Mouse (Mus musculus) heart, embryonic 15.5 days (tissue): Measurements from ENCODE around the gene Pigh. TPM values are rescaled to one million over a fixed set of nuclear protein-coding genes. Genes with fewer than 3 reads are reported as not detected.

Experiments used
- ATAC-seq: fragments of 200-750 bp; cut with Nextera tagmentation; replicated peaks from 2 replicates; pipeline ENCODE4 v1.8.0; 2017; ENCODE audit warnings: low read depth, moderate TSS enrichment; ENCODE audit not compliant: insufficient number of reproducible peaks, insufficient read depth, low FRiP score
- H3K27ac ChIP-seq: fragments of 300-500 bp; sonication (generic); 2 replicates; pipeline ENCODE4 v1.5.1; 2015; ENCODE audit warnings: mild to moderate bottlenecking, inconsistent platforms
- H3K27me3 ChIP-seq: fragments of 300-500 bp; sonication (generic); 2 replicates; pipeline ENCODE4 v1.6.1; 2015; ENCODE audit warnings: inconsistent platforms
- H3K36me3 ChIP-seq: fragments of 300-500 bp; sonication (generic); 2 replicates; pipeline ENCODE4 v1.6.1; 2015; ENCODE audit warnings: mild to moderate bottlenecking, inconsistent platforms
- H3K4me1 ChIP-seq: fragments of 300-500 bp; sonication (generic); replicated peaks from 2 replicates; pipeline ENCODE4 v1.6.1; 2015; ENCODE audit warnings: inconsistent platforms
- H3K4me2 ChIP-seq: fragments of 300-500 bp; sonication (generic); 2 replicates; pipeline ENCODE4 v1.6.1; 2015; ENCODE audit warnings: inconsistent platforms, mild to moderate bottlenecking, moderate library complexity
- H3K4me3 ChIP-seq: fragments of 300-500 bp; sonication (generic); 2 replicates; pipeline ENCODE4 v1.5.1; 2015; ENCODE audit warnings: mild to moderate bottlenecking, inconsistent platforms
- H3K9ac ChIP-seq: fragments of 300-500 bp; sonication (generic); 2 replicates; pipeline ENCODE4 v1.6.1; 2015; ENCODE audit warnings: mild to moderate bottlenecking, inconsistent platforms
- H3K9me3 ChIP-seq: fragments of 300-500 bp; sonication (generic); replicated peaks from 2 replicates; pipeline ENCODE4 v1.6.1; 2016; ENCODE audit warnings: inconsistent platforms
- WGBS: fragments of 180-500 bp; shearing (Covaris S2); methylation state at CpG from one replicate; pipeline ENCODE4 v1.1.7; 2015; ENCODE audit warnings: mixed read lengths; 5-methylcytosine and 5-hydroxymethylcytosine counted together
- polyA plus RNA-seq: library from polyadenylated mRNA; unstranded; fragments of >200 nt; fragmentation: Nextera tagmentation; extraction: Ambion mirVana; gene quantifications from 2 replicates; pipeline ENCODE4 v1.2.1, GENCODE M21; 2015

The Pigh gene
- polyA plus RNA-seq, 1 experiment from 2014 or later = 12.1 TPM

GRCm38 (mm10) chr12:79066431-79066830 lies 23.0 kb downstream of the Pigh start:
- no peak overlapping the region for H3K4me2 ChIP-seq
- WGBS = 77% methylated on average over 9 of the region's 9 CpGs
- H3K4me3 ChIP-seq = no peak overlapping the region
- peaks cover 14% of the 10 kb centered on the region; the same call in 1 of the 2 replicates for H3K36me3 ChIP-seq
- H3K9me3 ChIP-seq = no peaks in the 10 kb centered on the region
- H3K27ac ChIP-seq = no peak overlapping the region
- H3K4me1 ChIP-seq = peaks cover under 1% of the 10 kb centered on the region; the same call in 1 of the 2 replicates
- ATAC-seq = no peak
- peaks cover 8% of the 10 kb centered on the region for H3K27me3 ChIP-seq
- no peak overlapping the region for H3K9ac ChIP-seq

DNA sequence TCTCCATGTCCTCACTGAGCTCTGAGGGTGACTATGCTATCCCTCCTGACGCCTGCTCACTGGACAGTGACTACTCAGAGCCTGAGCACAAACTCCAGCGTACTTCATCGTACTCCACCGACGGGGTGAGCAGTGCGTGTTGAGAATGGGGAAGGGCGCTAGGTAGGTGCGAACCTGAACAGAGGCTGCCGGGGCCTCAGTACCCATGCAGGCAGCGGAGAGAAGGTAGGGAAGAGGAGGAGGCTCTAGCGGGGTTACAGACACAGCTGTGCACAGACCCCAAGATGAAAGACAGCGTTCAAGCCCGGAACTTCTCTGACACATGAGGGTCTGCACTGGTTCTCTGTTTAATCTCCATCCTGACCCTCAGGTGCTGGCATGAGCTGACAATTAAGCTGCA lies 25.0 kb downstream of the Pigh start:
- Histone ChIP-seq H3K4me2 (no peak overlapping the region), H3K9me3 (no peaks in the 10 kb centered on the region), H3K4me1 (peaks cover 12% of the 10 kb centered on the region), H3K9ac (no peak overlapping the region), H3K27ac (no peak overlapping the region), H3K27me3 (peaks cover 8% of the 10 kb centered on the region), H3K36me3 (peaks cover 10% of the 10 kb centered on the region; the same call in 1 of the 2 replicates), H3K4me3 (no peak overlapping the region)
- no peak for ATAC-seq
- WGBS = 86% methylated on average over 13 of the region's 13 CpGs

GRCm38 (mm10) chr12:79060766-79061652 lies 28.4 kb downstream of the Pigh start:
- no peak overlapping the region for H3K27ac ChIP-seq
- ATAC-seq = no peak
- H3K9ac ChIP-seq = no peak overlapping the region

GRCm38 (mm10) chr12:79060134-79060533 lies 29.3 kb downstream of the Pigh start:
- no peak for ATAC-seq
- H3K27me3 ChIP-seq = no peaks in the 10 kb centered on the region; the same call in 1 of the 2 replicates
- H3K4me1 ChIP-seq = peaks cover 15% of the 10 kb centered on the region
- H3K9me3 ChIP-seq = no peaks in the 10 kb centered on the region
- H3K4me2 ChIP-seq = no peak overlapping the region
- no peak overlapping the region for H3K27ac ChIP-seq
- no peak overlapping the region for H3K9ac ChIP-seq
- WGBS = 86% methylated on average over 9 of the region's 9 CpGs
- H3K4me3 ChIP-seq = no peak overlapping the region
- no peaks in the 10 kb centered on the region for H3K36me3 ChIP-seq

More at GRCm38 (mm10) chr12:79060766-79061652, 28.4 kb downstream of the Pigh start:
- Histone ChIP-seq H3K4me1 (peaks cover 12% of the 10 kb centered on the region), H3K27me3 (no peaks in the 10 kb centered on the region; the same call in 1 of the 2 replicates), H3K36me3 (no peaks in the 10 kb centered on the region), H3K9me3 (no peaks in the 10 kb centered on the region), H3K4me3 (no peak overlapping the region), H3K4me2 (no peak overlapping the region)
- WGBS = 65% methylated on average over 7 of the region's 7 CpGs

GRCm38 (mm10) chr12:79059573-79059972 lies 29.9 kb downstream of the Pigh start:
- H3K27ac ChIP-seq = no peak overlapping the region
- WGBS = 74% methylated on average over 6 of the region's 6 CpGs
- H3K4me3 ChIP-seq = no peak overlapping the region
- H3K9me3 ChIP-seq = no peaks in the 10 kb centered on the region
- H3K4me1 ChIP-seq = peaks cover 20% of the 10 kb centered on the region
- H3K27me3 ChIP-seq = no peaks in the 10 kb centered on the region; the same call in 1 of the 2 replicates
- H3K36me3 ChIP-seq = no peaks in the 10 kb centered on the region
- ATAC-seq = no peak
- no peak overlapping the region for H3K4me2 ChIP-seq
- H3K9ac ChIP-seq = no peak overlapping the region

- WGBS = 54% methylated on average over 7 of the region's 7 CpGs
- peak overlapping the region; percentile 71 for H3K27ac ChIP-seq
Observed at GRCm38 (mm10) chr12:79055276-79055675, 34.2 kb downstream of the Pigh start.

GRCm38 (mm10) chr12:79052073-79052472 lies 37.4 kb downstream of the Pigh start:
- peaks cover 10% of the 10 kb centered on the region for H3K27me3 ChIP-seq
- no peak overlapping the region for H3K4me3 ChIP-seq
- ATAC-seq = no peak
- WGBS = 75% methylated on average over 2 of the region's 2 CpGs
- H3K4me2 ChIP-seq = no peak overlapping the region
- no peak overlapping the region for H3K27ac ChIP-seq
- no peak overlapping the region for H3K9ac ChIP-seq
- no peaks in the 10 kb centered on the region for H3K9me3 ChIP-seq
- H3K4me1 ChIP-seq = peaks cover 51% of the 10 kb centered on the region
- H3K36me3 ChIP-seq = no peaks in the 10 kb centered on the region

More at GRCm38 (mm10) chr12:79055276-79055675, 34.2 kb downstream of the Pigh start:
- Histone ChIP-seq H3K4me2 (peak overlapping the region; percentile 16; the same call in 1 of the 2 replicates), H3K36me3 (no peaks in the 10 kb centered on the region), H3K4me3 (no peak overlapping the region), H3K9ac (no peak overlapping the region), H3K9me3 (no peaks in the 10 kb centered on the region), H3K27me3 (peaks cover 1% of the 10 kb centered on the region; the same call in 1 of the 2 replicates), H3K4me1 (peaks cover 32% of the 10 kb centered on the region)
- peak; percentile 90 for ATAC-seq

DNA sequence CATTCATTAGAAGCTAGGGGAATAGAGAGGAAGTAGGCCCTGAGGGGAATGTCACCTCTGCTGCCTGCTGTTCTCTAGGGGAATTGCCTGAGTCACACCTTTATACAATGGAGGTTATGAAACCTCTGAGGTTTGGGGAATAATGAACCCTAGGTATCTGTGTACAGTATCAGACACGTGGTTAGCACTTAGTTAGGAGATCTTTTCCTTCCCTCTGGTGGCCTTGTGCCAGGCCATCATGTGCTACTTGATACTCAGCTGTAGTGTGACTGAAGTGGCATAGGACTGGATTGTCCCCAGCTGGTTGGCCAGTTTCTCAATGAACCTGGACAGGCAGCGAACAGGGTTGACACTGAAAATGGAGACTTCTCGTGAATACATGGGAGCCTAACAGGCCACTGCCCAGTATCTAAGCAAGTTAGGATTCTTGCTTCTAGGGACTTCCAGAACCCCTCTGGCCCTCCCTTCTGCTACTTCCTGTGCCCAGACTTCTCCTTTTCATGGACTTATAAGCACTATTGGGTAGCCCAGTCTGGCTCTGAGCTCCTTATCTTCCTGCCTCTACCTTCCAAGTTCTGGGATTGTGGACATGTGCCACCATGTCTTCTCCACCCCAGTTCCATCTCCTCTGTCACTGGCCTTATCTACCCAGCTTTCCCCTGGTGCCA lies 38.8 kb downstream of the Pigh start:
- WGBS = 62% methylated on average over 3 of the region's 3 CpGs
- Histone ChIP-seq H3K4me2 (no peak overlapping the region), H3K27me3 (peaks cover 21% of the 10 kb centered on the region), H3K9ac (no peak overlapping the region), H3K4me3 (no peak overlapping the region), H3K36me3 (no peaks in the 10 kb centered on the region), H3K27ac (no peak overlapping the region), H3K4me1 (peaks cover 53% of the 10 kb centered on the region), H3K9me3 (no peaks in the 10 kb centered on the region)
- ATAC-seq = no peak

- Histone ChIP-seq H3K27ac (no peak overlapping the region), H3K36me3 (no peaks in the 10 kb centered on the region), H3K4me3 (no peak overlapping the region), H3K4me1 (peaks cover 53% of the 10 kb centered on the region), H3K4me2 (no peak overlapping the region), H3K9ac (no peak overlapping the region), H3K27me3 (peaks cover 24% of the 10 kb centered on the region), H3K9me3 (no peaks in the 10 kb centered on the region)
- ATAC-seq = no peak
- 82% methylated on average over 2 of the region's 2 CpGs for WGBS
Observed at GRCm38 (mm10) chr12:79049807-79050206, 39.6 kb downstream of the Pigh start.

- Histone ChIP-seq H3K4me3 (no peak overlapping the region), H3K9me3 (no peaks in the 10 kb centered on the region), H3K9ac (no peak overlapping the region), H3K36me3 (no peaks in the 10 kb centered on the region), H3K27ac (peak overlapping the region; percentile 32; the same call in 1 of the 2 replicates), H3K4me1 (peaks cover 55% of the 10 kb centered on the region), H3K4me2 (no peak overlapping the region), H3K27me3 (peaks cover 24% of the 10 kb centered on the region)
- 28% methylated on average over 1 of the region's 1 CpGs for WGBS
- peak; percentile 63 for ATAC-seq
Observed at GRCm38 (mm10) chr12:79048898-79049297, 40.6 kb downstream of the Pigh start.

- no peak overlapping the region for H3K27ac ChIP-seq
Observed at GRCm38 (mm10) chr12:79047203-79047602, 42.2 kb downstream of the Pigh start.

More at GRCm38 (mm10) chr12:79047203-79047602, 42.2 kb downstream of the Pigh start:
- no peak overlapping the region for H3K4me3 ChIP-seq
- no peak for ATAC-seq
- peaks cover 51% of the 10 kb centered on the region for H3K4me1 ChIP-seq
- H3K4me2 ChIP-seq = no peak overlapping the region
- no peak overlapping the region for H3K9ac ChIP-seq
- WGBS = 85% methylated on average over 7 of the region's 7 CpGs
- H3K36me3 ChIP-seq = no peaks in the 10 kb centered on the region
- peaks cover 33% of the 10 kb centered on the region for H3K27me3 ChIP-seq
- no peaks in the 10 kb centered on the region for H3K9me3 ChIP-seq
